Mouse (Mus musculus): Measurements from ENCODE around the gene Lonp2. TPM values are rescaled to one million over a fixed set of nuclear protein-coding genes. Genes with fewer than 3 reads are reported as not detected.
A peak's percentile ranks its signal among the peaks of the same experiment; 100 is the strongest.

The Lonp2 gene
- total RNA-seq (2017): 59.2 and 68.9 TPM in 2 replicates

DNA sequence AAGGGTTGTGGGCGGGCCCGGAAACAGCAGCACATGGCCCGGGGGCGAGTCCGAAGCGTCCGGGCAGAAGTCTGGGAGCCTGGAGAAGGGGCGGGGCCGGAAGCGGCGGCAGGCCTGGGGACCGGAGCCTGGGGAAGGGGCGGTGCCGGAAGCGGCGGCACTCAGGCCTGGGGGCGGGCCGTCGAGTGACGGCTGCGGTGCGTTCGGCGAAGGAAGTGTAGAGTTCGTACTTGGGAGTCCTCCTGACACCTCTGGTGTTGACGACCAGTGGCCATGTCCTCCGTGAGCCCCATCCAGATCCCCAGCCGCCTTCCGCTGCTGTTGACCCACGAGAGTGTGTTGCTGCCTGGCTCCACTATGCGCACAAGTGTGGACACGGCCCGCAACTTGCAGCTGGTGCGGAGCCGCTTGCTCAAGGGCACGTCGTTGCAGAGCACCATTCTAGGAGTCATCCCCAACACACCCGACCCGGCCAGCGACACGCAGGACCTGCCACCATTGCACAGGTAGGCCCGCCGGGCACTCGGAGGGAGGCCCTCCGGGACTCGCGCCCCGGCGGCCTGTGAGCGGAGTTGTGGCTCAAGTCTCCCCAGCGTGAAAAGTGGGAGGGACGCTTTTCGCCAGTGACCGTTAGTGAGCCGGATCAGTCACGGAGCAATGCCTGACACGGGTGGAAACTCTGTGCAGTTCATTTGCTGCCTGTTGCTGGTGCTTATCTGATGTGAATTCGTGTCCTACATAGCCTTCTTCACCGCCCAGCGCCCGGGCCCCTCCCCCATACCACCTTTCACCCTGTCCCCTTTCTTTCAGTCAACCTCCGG lies at the start of gene Lonp2:
Lonp2 (plus strand) TSS at position 133 of the 821 bp plus-strand sequence.
- ATAC-seq (replicated peaks; ENCODE audit: low read depth, poor library complexity, severe bottlenecking): peak; percentile 91

DNA sequence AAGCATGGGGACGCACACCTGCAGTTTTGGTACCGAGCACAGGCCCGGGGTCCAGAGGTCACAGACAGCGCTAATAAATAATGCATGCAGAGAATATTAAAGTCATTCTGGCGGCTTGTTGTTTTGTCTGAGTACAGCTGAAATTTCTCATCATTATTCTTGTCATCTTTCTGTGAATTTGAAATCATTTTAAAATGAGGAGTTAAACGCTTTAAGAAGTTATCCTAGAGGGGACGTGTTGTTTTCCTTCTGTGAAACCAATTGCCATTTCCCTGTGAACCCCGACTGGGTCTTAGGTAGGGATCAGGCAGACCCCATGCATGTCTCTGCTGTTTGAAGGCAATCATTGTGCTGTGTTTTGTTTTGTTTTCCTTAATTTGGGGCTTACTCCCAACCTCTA lies 46.3 kb upstream of the Lonp2 start:
- ATAC-seq (replicated peaks; ENCODE audit: low read depth, poor library complexity, severe bottlenecking): no peak

DNA sequence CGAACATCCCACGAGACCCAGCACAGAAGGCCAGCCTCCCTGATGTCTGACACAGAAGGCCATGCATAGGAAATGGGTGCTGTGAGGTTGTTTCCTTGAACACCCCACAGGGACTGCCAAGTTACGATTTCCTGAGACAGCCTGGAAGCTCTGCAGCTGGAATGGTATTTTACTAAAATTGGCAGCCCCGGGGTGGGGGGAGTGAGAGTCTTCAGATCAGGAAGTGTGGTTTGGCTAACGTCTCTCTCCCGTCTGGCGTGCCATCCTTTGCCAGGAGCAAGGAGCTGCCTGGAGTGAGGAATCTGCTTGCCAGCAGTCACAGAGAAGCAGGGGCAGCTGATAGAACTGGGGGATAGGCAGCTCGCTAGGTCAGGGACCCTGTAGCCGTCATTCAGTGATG lies 45.8 kb upstream of the Lonp2 start:
- peak; percentile 45 for ATAC-seq (replicated peaks; ENCODE audit: low read depth, poor library complexity, severe bottlenecking)

DNA sequence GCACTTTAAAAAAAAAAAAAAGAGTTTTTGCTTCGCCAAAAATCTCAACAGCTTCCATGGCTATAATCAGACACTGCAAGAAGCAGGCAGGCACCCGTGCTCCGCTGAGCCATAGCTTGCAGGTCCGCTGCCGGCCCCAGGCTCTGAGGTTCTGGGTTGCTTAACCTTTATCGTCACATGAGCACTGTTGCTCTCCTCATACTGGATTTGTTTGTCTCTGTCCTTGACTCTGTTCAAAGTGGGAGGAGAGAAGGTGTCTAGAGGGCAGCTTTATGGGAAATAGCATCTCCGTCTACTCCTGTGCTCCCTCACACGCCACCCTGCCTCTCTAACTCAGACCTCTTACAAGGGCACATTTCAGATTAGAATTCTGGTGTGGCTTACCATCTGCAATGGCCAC lies 45.1 kb upstream of the Lonp2 start:
- ATAC-seq (replicated peaks; ENCODE audit: low read depth, poor library complexity, severe bottlenecking): no peak

DNA sequence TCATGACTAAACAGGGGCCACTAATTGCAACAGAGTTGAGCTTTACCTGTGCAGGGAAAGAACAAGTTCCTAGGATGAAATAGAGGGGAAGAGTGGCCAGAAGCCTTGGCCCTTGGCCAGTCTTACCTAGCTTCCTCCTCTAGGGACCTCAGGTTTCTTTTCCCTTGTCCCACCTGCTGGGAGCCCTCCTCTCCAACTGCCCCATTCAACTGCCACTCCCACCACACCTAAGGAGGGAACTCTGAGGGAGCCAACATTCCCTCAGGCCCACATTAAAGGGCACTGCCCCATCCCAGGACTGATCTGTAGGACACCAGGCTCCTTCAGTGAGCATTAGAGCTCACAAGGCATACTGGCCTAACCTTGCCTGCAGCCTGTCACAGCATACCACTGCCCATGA lies 43.4 kb upstream of the Lonp2 start, which contains the start of gene Abcc12:
Abcc12 (minus strand) TSS at position 229 of the 400 bp plus-strand sequence.
- no peak for ATAC-seq (replicated peaks; ENCODE audit: low read depth, poor library complexity, severe bottlenecking)

DNA sequence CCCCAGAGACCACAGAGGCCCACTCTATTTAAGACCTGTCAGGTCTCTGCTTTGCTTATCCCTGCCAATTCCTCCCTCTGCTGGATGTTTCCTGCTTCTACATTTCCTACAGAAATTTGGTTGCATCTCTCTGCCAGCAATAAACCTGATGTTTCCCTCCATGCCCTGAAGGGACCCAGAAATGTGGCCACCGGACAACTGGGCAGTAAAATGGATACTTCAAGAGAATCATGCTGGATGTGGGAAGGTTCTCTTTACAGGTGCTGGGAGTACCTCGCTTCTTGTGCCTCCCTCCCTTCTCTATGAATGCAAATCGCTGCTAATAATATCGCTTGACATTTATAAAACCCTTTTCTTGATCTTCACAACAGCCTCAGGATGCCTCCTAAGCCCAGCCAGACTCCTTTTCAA lies 41.9 kb upstream of the Lonp2 start:
- ATAC-seq (replicated peaks; ENCODE audit: low read depth, poor library complexity, severe bottlenecking): no peak

DNA sequence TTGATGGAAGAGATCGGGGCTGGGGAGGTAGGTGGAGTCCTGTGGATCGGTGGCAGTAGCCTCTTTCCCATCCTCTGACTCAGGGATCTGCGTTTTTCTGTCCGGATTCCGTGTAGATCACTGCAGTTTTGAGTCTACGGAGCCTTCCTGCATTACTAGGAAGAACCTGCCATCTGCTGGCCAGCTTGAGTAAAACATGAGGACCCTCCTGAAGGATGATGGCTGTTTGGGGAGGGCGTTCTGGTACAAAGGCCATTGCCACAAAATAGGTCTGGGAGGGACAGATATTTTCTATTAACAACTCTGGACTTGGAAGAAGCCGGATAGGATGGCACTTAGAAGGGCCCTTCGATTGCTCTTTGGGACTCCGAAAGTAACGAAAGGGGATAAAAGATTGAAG lies 38.7 kb upstream of the Lonp2 start:
- ATAC-seq (replicated peaks; ENCODE audit: low read depth, poor library complexity, severe bottlenecking): peak; percentile 90

DNA sequence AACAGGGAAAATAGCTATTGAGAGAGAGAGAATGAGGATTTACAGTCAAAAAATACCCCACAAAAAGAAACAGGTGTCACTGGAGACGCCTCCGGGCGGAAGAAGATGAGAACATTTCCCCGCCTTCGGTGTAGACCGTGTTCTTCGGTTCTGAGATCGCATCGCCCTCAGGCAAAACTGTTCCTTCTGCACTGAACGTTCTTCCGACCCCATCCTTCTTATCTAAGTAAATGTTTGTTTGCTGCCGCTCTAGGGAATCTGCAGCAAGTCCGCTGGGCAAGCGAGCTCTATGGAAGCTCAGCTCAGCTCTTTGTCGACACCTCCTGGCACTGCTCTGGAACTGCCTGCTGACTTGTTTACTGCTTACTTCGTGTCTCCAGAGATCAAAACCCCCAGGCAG lies 38.3 kb upstream of the Lonp2 start:
- ATAC-seq (replicated peaks; ENCODE audit: low read depth, poor library complexity, severe bottlenecking): peak; percentile 93

DNA sequence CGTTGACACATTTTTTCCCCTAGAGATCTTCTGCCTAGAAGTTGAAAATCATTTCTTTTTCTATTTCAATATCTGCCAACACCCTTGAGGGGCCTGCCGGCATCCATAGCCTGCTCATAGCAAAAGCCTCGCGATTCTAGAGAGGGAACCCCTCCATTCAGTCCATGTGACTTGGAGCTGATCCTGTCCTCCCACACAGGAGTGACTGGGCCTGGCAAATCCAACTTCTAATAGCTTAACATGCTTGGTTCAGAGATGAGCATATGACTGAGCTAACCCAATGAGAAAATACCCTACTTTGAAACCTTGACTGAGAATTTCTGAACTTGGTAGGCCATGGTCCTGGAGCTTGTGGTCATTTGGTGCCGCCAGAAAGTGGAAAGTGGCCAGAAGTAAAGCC lies 37.8 kb upstream of the Lonp2 start:
- no peak for ATAC-seq (replicated peaks; ENCODE audit: low read depth, poor library complexity, severe bottlenecking)

DNA sequence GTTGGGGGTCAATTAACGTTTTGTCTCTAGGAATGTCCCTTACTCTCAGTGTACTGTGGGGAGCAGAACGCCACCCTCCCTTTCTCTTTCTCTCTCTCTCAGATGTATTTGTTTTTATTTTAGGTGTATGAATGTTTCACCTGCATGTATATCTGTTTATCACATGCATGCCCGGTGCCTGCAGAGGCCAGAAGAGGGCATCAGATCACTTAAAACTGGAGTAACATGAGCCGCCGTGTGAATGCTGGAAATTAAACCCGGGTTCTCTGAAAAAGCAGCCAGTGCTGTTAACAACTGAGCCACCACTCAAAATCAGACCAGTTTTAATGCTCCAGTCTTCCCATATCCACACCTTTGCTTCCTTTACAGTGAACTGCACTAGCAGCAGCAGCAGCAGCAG lies 37.2 kb upstream of the Lonp2 start:
- ATAC-seq (replicated peaks; ENCODE audit: low read depth, poor library complexity, severe bottlenecking): no peak

DNA sequence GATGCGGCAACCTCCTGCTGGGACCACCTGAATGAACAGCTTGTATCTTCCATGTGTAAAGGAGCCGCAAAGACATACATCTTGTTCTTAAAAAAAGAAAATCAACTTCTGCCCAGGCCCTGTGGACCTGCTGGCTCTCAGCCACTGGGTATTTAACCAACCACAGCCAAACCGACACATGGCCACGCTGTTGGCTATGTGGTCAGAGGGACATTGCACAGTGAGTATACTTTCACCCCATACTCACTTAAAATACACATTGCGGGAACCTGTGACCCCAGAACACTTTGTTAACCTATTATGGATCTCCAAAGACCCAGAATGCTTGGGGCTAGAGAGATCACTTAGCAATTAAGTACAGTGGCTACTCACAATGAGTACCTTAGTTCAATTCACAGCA lies 35.5 kb upstream of the Lonp2 start:
- no peak for ATAC-seq (replicated peaks; ENCODE audit: low read depth, poor library complexity, severe bottlenecking)

DNA sequence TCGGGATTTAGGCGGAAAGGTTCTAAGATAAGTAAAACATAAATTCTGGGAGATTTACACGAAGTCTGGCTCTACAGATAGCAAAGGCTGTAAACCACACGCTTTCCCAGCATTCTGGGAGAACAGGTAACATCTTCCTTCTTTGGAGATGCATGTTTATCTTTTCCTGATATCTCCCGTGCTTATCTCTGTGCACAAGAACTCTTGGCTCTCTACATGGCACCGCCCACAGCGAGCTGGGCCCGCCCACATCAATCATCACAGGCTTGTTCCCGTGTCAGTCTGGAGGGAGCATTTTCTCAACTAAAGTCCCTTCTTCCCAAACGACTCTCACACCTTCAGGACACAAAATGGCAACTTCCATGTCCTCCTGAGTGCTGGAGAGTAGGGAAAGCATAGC lies 30.7 kb upstream of the Lonp2 start:
- no peak for ATAC-seq (replicated peaks; ENCODE audit: low read depth, poor library complexity, severe bottlenecking)

DNA sequence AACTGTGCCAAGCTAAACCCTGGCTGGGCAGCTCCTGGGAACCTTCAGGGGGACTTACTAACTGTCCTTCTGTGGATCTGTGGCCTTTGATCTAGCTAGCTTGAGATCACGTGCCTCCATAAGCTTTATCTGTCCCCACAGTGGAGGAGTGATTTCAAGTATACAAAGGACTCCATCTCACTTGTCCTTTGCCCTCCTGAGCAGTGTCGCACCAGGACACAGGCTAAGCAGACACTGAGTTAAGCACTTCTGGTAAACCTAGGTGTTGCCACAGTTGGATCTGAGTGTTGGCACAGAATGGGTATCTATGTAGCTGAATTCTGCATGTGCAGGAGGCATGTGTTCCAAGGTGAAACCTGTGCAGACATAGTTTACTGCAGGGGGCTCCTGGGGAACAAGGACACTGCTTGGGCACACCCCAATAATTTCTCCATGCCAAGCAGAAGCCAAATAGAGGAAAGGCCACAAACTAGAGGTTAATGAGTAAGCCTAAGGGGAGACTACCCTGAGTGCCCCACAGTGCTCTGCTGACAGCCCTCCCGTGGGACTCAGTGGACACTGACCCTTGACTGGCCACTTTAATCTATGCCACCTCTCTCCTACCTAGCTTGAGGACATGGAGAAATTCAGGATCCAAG lies 29.6 kb upstream of the Lonp2 start:
- no peak for ATAC-seq (replicated peaks; ENCODE audit: low read depth, poor library complexity, severe bottlenecking)

DNA sequence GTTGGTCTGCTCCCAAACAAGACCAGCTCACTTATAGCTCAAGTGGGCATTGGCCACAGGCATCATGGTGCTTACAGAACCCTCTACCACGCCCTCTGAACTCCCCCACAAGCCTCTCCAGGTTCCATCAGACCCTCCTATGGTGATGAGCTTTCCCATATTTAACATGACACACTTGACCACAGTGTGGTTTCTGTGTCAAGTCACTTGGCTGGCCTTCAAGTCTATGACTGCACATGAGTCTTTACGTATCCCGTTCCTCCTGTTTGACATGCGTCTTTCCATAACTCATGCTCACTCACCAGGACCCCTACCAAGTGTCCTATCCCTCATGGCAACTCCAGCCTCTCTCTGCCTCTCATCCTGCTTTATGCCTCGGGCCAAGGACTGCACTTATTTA lies 28.2 kb upstream of the Lonp2 start:
- ATAC-seq (replicated peaks; ENCODE audit: low read depth, poor library complexity, severe bottlenecking): no peak

DNA sequence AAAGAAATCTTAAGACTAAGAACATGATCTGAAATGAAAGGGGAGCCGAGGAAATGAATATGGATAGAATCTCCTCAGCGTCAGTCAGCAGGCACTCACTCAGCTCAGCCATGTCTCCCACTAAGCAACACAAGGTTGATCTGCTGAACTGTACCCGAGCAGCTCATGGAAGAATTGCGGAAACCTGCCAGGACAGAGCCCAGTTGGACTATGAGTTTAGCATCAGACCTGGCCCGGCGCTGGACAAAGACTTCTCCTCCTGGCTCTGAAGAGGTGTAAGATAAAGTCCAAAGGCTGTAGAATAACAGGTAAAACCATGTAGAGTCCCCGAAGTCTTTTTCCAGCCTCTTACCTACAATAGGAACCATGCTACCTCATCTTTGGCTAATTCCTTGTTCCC lies 26.2 kb upstream of the Lonp2 start:
- ATAC-seq (replicated peaks; ENCODE audit: low read depth, poor library complexity, severe bottlenecking): no peak

DNA sequence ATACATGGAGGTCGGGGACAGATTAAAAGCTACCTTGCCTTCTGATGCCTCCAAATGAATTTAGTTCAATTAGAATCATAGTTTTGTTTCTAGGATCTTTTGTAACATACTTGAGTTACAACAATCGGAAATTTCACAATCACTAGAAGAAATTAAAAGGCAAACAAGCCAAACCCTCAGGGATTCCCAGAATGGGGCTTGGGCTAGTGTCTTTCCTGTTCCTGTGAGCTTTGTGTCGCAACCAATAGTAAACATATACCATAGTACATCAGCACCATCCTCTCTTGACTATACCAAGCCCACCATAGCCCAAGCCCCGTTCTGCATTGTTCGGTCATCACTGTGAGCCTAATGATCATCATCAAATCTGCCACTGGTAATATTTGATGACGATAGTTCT lies 24.5 kb upstream of the Lonp2 start:
- no peak for ATAC-seq (replicated peaks; ENCODE audit: low read depth, poor library complexity, severe bottlenecking)

DNA sequence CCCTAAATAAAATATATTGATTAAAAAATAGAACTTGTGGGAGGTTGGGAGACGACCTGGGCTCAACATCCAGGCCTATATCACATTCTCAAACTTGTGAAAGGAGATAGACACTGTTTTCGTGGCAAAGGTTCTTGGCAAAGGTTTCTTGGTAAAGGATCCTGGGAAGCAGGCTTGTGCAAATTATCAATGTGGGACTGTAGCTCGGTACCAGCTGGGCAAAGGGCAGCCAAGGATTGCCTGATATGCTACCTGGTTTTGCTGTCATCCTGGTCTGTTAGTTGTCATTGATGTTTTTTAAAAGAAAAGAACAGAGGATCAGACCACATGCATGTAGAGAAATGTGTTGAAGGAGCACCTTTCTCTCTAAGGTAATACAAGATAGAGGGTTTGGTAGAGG lies 23.5 kb upstream of the Lonp2 start:
- no peak for ATAC-seq (replicated peaks; ENCODE audit: low read depth, poor library complexity, severe bottlenecking)

DNA sequence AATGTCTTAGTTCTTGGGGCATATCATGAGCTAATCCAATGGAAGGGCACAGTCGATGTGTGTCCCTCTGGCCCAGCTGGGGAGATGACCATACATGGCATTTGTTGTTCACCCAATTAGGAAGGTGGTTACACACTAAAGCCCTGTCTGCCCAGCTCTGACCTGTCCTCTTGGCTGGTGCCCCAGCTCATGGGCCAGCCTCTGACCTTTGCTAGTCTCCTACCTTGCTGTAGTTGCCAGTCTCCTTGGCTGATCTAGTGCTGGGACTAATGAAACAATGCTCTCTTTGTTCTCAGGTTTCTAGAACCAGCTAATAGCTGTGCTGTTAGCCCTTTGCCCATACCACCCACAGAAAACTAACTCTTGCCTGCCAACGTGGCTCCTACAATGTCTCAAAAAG lies 20.7 kb upstream of the Lonp2 start:
- no peak for ATAC-seq (replicated peaks; ENCODE audit: low read depth, poor library complexity, severe bottlenecking)

DNA sequence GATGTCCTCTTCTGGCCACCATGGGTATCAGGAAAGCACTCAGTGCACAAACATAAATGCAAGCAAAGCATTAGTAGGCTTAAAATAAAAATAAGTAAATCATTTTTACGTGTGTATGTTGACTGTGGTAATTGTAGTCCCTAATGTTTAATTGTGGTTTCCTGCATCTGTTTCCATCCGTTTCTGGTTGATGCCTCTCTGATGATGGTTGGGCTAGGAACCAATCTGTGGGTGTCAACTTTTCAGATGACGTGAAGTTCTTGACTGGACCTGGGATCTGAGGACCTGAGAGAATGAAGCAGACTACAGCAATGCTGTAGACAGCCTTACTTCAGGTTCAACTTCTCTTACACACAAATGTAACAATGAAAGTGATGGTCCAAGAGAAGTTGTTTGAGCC lies 19.2 kb upstream of the Lonp2 start:
- 0 out of 2 replicates have a peak, but pooled peaks have one; percentile 22 for ATAC-seq (replicated peaks; ENCODE audit: low read depth, poor library complexity, severe bottlenecking)

DNA sequence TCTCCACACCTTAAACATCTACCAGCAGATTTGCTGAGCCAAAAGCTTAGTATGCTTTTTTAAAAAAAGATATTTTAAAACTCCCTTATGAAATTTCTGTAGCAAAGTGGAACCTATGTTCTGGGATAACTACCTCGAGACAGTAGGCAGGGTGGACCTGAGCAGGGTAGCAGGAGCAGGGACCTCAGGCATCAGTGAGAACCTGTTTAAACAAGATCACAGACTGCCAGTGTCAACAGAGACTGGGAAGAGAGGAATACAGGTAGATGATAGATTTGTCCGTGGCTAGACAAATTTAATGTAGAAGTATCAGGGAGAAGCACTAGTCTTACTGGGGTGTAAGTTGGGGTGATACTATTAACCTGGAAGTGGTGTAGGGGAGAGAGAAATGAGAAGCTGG lies 10.0 kb upstream of the Lonp2 start:
- no peak for ATAC-seq (replicated peaks; ENCODE audit: low read depth, poor library complexity, severe bottlenecking)

DNA sequence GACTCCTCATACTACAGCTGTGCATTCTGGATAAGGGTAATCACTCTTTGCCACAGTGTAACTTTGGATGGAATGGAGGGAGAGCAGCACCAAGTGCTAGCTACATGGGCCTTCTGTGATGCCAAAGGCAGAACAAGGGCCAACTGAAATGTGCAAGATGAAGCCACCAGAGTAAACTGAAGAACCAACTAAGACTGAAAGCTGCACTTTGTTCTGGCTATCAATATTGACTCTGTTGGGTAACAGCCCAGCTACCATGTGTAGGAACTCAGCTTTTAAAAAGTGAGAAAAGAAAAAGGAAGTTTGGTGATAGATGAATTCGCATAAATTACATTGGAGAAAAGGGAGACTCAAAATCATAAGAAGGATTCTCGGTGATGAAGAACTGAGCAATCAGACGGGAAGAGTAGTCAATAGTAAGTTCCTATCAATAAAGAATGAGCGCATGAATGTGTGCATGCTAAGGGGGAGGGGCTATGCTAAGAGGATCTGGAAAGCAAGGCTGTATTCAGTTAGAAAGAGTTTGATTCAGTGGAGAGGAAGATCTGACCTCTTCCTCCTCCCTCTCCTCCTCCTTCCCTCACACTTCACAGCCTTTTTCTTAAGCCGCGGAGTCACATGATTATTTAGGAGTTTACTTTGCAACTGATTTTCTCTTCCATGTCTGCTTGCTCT lies 8.6 kb upstream of the Lonp2 start:
- ATAC-seq (replicated peaks; ENCODE audit: low read depth, poor library complexity, severe bottlenecking): no peak
